Mouse (Mus musculus) liver, embryonic 18 days (tissue): ENCODE measurements around the gene Olfr1369-ps1. TPM values are rescaled to one million over a fixed set of nuclear protein-coding genes. Genes with fewer than 3 reads are reported as not detected.

Experiments used
- polyA plus RNA-seq: library from polyadenylated mRNA; depleted of rRNA; stranded (reverse); fragments of >200 nt; gene quantifications from 2 replicates; pipeline ENCODE4 v1.2.3, GENCODE M21; 2012; rRNA removed

Gene Olfr1369-ps1
- polyA plus RNA-seq: not detected in 2 replicates

DNA sequence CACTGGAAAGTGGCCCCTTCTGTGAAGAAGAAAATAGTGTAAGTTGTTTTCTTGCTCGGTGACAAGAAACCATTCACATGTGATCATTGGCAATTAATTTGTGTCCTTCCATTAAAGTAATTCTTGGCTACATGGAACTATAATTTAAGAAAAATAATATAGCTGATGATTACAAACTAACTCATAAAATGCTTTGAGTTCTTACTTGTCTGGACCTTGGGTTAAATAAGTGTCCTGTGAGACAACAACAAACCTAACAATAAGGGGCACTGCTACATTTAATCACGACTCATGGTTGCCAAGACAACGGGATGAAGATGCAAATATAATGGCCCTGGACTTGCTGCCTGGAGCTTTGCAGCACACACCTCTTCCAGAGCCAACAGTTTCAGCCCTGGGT lies at the start of gene Olfr1369-ps1:
Gene Olfr1369-ps1, plus strand, starts transcription at position 301 of the 400 bp plus-strand sequence.

DNA sequence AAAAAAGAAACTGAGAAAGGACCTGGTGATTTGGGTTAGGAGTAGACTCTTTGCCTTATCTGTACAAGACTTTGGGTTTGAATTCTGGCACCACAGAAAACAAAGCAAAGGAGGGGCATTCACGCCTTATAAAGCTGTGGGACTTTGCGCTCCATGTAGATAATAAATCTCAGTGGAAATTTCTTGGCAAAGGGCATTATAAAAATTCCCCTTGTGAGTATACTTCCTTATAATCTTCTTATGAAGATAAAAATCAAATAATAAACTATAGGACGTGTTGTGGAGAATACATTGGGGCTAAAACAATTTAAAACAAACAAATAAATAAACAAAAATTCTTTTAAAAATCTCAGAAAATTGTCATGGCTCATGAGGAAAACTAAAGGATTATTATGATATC lies 36.4 kb upstream of the Olfr1369-ps1 start, which contains the start of gene Olfr1370:
Gene Olfr1370, minus strand, starts transcription at position 101 of the 400 bp plus-strand sequence.

DNA sequence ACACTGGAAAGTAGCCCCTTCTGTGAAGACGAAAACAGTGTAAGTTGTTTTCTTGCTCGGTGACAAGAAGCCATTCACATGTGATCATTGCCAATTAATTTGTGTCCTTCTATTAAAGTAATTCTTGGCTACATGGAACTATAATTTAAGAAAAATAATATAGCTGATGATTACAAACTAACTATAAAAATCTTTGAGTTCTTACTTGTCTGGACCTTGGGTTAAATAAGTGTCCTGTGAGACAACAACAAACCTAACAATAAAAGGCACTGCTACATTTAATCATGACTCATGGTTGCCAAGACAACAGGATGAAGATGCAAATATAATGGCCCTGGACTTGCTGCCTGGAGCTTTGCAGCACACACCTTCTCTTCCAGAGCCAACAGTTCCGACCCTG lies 18.1 kb downstream of the Olfr1369-ps1 start, which contains the start of gene Olfr263:
Gene Olfr263, plus strand, starts transcription at position 301 of the 400 bp plus-strand sequence.

DNA sequence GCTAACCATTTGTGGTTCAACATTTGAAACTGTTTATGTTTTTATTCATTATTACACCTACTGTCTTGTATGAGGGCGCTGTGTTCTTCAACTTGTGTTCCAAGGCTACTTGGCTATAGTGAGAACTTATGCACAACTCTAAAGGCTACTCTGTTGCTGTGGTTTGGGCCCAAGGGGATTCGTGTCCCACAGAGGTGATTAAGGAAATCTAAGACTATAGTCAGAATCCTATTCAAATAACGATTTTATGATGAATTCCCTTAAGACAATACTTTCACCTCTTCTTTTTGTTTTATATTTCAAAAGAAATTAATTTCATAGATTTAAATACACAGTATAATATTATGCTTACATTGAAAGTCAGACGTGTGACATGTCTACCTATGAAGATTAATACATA lies 34.5 kb downstream of the Olfr1369-ps1 start, which contains the start of gene Olfr1368:
Gene Olfr1368, minus strand, starts transcription at position 101 of the 400 bp plus-strand sequence.

Other genes with a start within 250 kb of the Olfr1369-ps1 start
- not detected in 2 replicates for gene Olfr1370, start 36.5 kb upstream of the Olfr1369-ps1 start, polyA plus RNA-seq
- gene Olfr263, start 18.2 kb downstream of the Olfr1369-ps1 start, polyA plus RNA-seq: not detected in 2 replicates
- gene Olfr1368, start 34.4 kb downstream of the Olfr1369-ps1 start, polyA plus RNA-seq: not detected in 2 replicates
- gene Trim27, start 68.0 kb downstream of the Olfr1369-ps1 start, polyA plus RNA-seq: 22.8 and 23.6 TPM in 2 replicates
- not detected in 2 replicates for gene Gpx5, start 181.2 kb downstream of the Olfr1369-ps1 start, polyA plus RNA-seq
- not detected in 2 replicates for gene Gpx6, start 200.6 kb downstream of the Olfr1369-ps1 start, polyA plus RNA-seq
- gene Olfr1367, start 235.4 kb downstream of the Olfr1369-ps1 start, polyA plus RNA-seq: not detected in 2 replicates